Mouse (Mus musculus) kidney, adult 2 months (tissue): ENCODE results near the gene Grpel1. TPM values are rescaled to one million over a fixed set of nuclear protein-coding genes. Genes with fewer than 3 reads are reported as not detected.

Source experiments
- DNase-seq: peaks from one replicate; pipeline ENCODE4 v3.0.0; 2021
- H3K27ac ChIP-seq: fragments of 200-500 bp; 2 replicates; pipeline ENCODE4 v1.5.1; 2012; ENCODE audit warnings: low read depth, low read length, control low read depth, inconsistent platforms; ENCODE audit not compliant: insufficient read depth
- H3K27me3 ChIP-seq: fragments of 200-500 bp; replicated peaks from 2 replicates; pipeline ENCODE4 v1.6.1; 2012; ENCODE audit warnings: mild to moderate bottlenecking, moderate library complexity, low read length, inconsistent platforms; ENCODE audit not compliant: control insufficient read depth, insufficient read depth
- H3K36me3 ChIP-seq: fragments of 200-500 bp; 2 replicates; pipeline ENCODE4 v1.6.1; 2012; ENCODE audit warnings: mild to moderate bottlenecking, moderate library complexity, low read length, inconsistent platforms; ENCODE audit not compliant: control insufficient read depth, insufficient read depth
- H3K4me1 ChIP-seq: fragments of 200-500 bp; 2 replicates; pipeline ENCODE4 v1.6.1; 2011; ENCODE audit warnings: low read length; ENCODE audit not compliant: control insufficient read depth, insufficient read depth
- H3K4me3 ChIP-seq: fragments of 200-500 bp; 2 replicates; pipeline ENCODE4 v1.5.1; 2011; ENCODE audit warnings: mild to moderate bottlenecking, low read depth, low read length, control low read depth; ENCODE audit not compliant: insufficient read depth
- CTCF ChIP-seq: fragments of 200-500 bp; conservative IDR thresholded peaks from 2 replicates; pipeline ENCODE4 v1.5.1; 2011; ENCODE audit warnings: low read depth, mild to moderate bottlenecking, control low read depth, low read length, moderate library complexity, mixed read lengths; ENCODE audit not compliant: insufficient read depth, insufficient read length
- POLR2A ChIP-seq: fragments of 200-500 bp; IDR thresholded peaks from one replicate; pipeline ENCODE4 v1.6.1; 2011; ENCODE audit warnings: low read depth, low read length, control low read depth
- WGBS: fragments of 180-500 bp; shearing (Covaris S2); methylation state at CpG from one replicate; pipeline ENCODE4 v1.1.7; 2018; 5-methylcytosine and 5-hydroxymethylcytosine counted together
- polyA plus RNA-seq: library from polyadenylated mRNA; depleted of rRNA; stranded (reverse); fragments of >200 nt; gene quantifications from 2 replicates; pipeline ENCODE4 v1.2.3, GENCODE M21; 2012; rRNA removed

Gene Grpel1
- 30.5 and 38.4 TPM in 2 replicates for polyA plus RNA-seq

DNA sequence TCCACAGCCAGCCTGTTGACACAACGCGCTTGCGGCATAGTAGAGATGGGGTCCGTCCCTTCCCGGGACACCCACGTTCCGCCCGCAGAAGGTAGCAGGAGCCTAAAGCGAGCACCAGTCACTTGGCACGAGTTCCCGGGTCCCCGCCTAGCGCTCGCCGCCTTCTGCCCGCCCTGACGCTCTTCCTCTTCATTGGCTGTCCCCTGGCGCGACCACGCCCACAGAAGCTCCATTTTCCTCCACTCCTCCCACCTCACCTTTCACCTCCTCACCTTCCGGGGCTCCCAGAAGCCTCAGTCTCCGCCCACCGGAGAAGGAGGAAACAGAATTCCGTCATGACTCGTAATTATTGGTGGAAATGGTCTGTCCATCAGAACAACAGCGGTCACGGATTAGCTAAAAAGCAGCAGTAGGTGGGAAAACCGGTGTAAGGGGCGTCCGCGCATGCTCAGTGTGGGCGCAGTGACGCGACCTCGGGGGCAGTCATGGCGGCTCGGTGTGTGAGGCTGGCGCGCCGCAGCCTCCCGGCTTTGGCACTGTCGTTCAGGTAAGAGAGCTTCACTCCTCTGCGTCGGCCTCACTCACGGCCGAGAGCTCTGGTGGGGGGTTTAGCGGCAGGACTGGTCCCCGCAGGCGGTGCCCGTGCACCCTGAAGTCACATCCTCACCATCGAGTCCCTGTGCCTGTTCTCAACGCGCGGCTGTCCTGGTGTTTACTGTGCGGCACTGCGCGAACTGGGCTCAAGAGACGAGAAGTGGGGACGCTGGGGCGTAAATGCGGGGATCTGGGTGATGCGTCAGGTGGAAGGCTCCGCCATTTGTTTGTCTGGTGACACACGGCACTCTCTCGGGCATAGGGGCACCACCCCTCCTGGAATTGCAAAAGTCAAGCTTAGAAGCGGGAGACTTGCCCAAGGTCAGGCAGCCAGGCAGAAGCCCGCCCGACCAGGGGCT, at the start of gene Grpel1:
Gene Grpel1 (plus strand): TSS at position 290 of the 953 bp plus-strand sequence.
- Histone ChIP-seq H3K27ac (peak within 1 kb of the TSS; percentile 70), H3K4me3 (peak within 1 kb of the TSS; percentile 89), H3K27me3 (no peaks in the 10 kb centered on the region), H3K36me3 (peaks cover 3% of the 10 kb centered on the region; the same call in 1 of the 2 replicates), H3K4me1 (peaks cover 16% of the 10 kb centered on the region; the same call in 1 of the 2 replicates)
- TF ChIP-seq CTCF (no peak), POLR2A (peak; percentile 49)
- DNase-seq, result peak; percentile 100
- whole genome bisulfite sequencing, result under 1% methylated on average over 68 of the region's 68 CpGs

DNA sequence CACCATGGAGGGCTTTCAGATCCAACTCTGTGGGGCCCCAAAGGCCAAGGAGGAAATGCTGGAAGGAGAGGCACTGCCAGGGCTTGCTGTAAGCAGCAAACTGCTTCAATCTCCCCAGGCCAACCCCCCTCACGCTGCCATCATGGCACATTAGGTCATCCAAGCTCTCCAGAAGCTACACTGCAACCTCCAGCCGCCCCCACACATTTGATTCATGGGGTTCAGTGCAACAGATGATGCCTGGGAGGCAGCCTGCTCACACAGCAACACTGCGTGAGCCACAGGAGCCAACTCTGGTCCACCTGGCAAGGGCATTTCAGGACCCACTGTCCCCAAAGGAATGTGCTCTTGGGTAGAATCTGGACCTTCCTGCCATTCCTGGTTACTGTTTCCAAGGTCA, 44.9 kb upstream of the Grpel1 start:
- no peaks in the 10 kb centered on the region for H3K27me3 ChIP-seq
- no peak overlapping the region for H3K27ac ChIP-seq
- H3K36me3 ChIP-seq, result no peaks in the 10 kb centered on the region
- H3K4me1 ChIP-seq, result no peaks in the 10 kb centered on the region
- WGBS, result 65% methylated on average over 3 of the region's 3 CpGs
- no peak overlapping the region for H3K4me3 ChIP-seq
- no peak for DNase-seq
- TF ChIP-seq CTCF (no peak), POLR2A (no peak)

DNA sequence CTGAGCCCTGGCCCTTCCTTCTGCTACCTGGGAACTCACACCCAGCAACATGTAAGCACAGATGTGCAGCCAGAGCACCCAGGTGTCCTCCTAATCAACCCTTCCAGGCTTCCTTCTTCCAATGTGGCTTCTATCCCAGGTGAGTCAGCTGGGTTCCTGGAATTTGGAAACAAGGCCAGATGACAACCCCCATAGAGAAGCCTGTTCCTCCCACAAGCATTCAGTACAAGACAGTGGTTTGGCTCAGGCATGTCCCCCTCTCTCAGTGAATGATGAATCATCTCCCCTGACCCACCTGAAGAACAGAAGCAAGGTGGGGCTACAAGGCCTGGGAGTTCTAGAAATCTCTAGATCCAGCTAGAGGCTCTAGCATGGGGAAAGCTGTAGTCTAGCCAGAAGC, 42.1 kb upstream of the Grpel1 start:
- Histone ChIP-seq H3K36me3 (no peaks in the 10 kb centered on the region), H3K27me3 (no peaks in the 10 kb centered on the region), H3K27ac (no peak overlapping the region), H3K4me1 (peaks cover 9% of the 10 kb centered on the region; the same call in 1 of the 2 replicates), H3K4me3 (no peak overlapping the region)
- TF ChIP-seq CTCF (no peak), POLR2A (no peak)
- DNase-seq, result no peak

DNA sequence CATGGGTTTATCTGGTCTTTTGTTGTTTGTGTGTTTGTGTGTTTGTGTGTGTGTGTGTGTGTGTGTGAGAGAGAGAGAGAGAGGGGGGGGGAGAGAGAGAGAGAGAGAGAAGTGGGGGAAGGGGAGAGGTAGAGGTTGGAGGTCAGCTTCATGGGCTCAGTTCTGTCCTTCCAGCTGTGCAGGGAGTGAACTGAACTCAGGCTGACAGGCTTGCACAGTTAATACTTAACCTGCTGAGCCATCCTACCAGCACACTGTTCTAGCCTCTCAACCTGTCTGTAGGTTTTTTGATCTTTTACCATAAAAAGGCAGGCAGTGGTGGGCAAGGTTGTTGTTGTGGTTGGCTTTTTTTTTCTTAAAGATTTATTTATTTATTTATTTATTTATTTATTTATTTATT, 40.1 kb upstream of the Grpel1 start:
- Histone ChIP-seq H3K36me3 (no peaks in the 10 kb centered on the region), H3K27ac (no peak overlapping the region), H3K27me3 (no peaks in the 10 kb centered on the region), H3K4me3 (no peak overlapping the region), H3K4me1 (peaks cover 9% of the 10 kb centered on the region; the same call in 1 of the 2 replicates)
- TF ChIP-seq POLR2A (no peak), CTCF (no peak)
- DNase-seq, result peak; percentile 66

DNA sequence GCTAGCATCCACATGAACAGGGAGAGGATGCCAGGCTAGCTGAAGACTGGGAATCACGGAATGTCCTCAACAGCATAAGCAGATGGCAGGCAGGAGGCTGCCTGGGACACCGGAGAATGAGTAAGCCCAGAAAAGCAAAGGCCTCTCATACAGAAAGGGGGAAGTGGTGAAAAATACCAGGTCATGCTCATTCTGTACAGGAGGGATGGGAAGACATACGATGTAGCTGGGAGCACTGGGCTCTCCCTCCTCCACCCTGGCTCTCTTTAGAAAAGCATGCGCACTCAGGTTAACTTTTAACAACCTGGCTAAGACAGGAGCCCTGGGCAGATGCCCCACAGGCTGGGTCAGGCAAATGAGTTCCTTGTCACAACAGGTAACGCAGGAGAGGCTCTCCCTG, 38.4 kb upstream of the Grpel1 start:
- DNase-seq, result peak; percentile 87
- peaks cover 9% of the 10 kb centered on the region; the same call in 1 of the 2 replicates for H3K4me1 ChIP-seq
- H3K4me3 ChIP-seq, result no peak overlapping the region
- TF ChIP-seq POLR2A, result no peak
- no peak for TF ChIP-seq CTCF
- no peaks in the 10 kb centered on the region for H3K36me3 ChIP-seq
- WGBS, result 42% methylated on average over 5 of the region's 5 CpGs
- H3K27me3 ChIP-seq, result no peaks in the 10 kb centered on the region
- no peak overlapping the region for H3K27ac ChIP-seq

DNA sequence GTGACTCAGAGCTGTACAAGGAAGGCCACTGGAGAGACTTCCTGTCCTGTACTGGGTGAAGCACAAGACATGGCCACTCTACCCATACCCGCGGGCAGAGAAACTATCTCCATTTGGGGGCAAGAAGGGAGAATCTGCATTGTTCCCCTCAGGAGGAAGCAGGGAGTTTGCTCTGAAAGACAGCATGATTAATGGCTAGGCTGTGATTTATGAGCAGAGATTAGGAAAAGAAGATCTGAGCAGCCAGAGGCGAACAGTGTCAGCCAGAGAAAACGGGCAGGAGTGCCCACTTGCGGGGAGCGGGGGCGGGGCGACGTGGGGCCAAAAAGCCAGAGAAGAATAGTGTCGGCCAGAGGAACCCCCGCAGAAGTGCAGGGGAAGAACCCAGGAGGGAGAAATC, 37.0 kb upstream of the Grpel1 start:
- H3K27me3 ChIP-seq, result no peaks in the 10 kb centered on the region
- no peak for DNase-seq
- H3K36me3 ChIP-seq, result no peaks in the 10 kb centered on the region
- H3K4me3 ChIP-seq, result no peak overlapping the region
- H3K27ac ChIP-seq, result no peak overlapping the region
- H3K4me1 ChIP-seq, result peaks cover 9% of the 10 kb centered on the region; the same call in 1 of the 2 replicates
- TF ChIP-seq CTCF, result no peak
- no peak for TF ChIP-seq POLR2A
- 46% methylated on average over 11 of the region's 11 CpGs for WGBS

DNA sequence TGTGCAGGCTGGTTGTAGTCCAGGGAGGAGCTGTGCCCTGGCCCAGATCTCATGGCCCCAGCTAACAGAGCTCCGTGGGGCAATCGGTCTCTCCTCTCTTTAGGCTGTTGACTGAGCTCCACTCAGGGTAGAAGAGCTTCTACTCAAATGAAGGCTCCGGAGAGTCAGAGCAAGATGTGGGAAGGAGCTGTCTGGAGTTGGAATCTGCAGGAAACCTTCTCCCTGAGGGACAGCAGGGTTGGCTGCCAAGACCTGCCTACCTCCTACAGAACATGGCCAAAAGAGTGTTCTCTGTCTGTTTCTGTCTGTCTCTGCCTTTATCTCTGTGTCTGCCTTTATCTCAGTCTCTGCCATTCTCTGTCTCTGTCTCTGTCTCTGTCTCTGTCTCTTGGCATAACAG, 35.2 kb upstream of the Grpel1 start:
- no peaks in the 10 kb centered on the region for H3K36me3 ChIP-seq
- no peak overlapping the region for H3K27ac ChIP-seq
- H3K4me1 ChIP-seq, result peaks cover 9% of the 10 kb centered on the region; the same call in 1 of the 2 replicates
- H3K4me3 ChIP-seq, result no peak overlapping the region
- 76% methylated on average over 3 of the region's 3 CpGs for WGBS
- H3K27me3 ChIP-seq, result no peaks in the 10 kb centered on the region
- TF ChIP-seq POLR2A (no peak), CTCF (no peak)
- no peak for DNase-seq
